Mouse (Mus musculus) thymus, postnatal 14 days (tissue): Measurements from ENCODE around the gene Gpd1l.

Experiments used
- DNase-seq: peaks from one replicate; pipeline ENCODE4 v3.0.0; 2021

Gene Gpd1l

DNA sequence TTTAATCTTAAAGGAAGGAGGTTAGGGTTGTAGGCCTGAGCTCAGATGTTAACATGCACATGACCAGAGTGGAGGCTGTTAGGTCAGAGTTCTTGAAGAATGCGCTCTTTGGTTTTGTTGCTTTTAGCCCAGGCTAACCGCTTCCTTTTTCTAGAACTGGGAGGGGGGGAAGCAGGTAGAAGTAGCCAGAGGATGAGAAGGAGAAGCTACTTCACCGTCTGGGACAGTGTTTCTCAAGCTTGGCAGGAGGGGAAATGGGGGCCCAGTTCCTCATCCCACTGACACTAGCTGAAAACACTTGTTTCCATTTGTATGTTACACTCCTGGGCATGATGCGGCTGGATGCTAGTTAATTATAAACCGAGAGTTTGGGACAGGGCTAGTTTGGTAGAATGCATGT lies 8.2 kb downstream of the Gpd1l start:
- DNase-seq: no peak

DNA sequence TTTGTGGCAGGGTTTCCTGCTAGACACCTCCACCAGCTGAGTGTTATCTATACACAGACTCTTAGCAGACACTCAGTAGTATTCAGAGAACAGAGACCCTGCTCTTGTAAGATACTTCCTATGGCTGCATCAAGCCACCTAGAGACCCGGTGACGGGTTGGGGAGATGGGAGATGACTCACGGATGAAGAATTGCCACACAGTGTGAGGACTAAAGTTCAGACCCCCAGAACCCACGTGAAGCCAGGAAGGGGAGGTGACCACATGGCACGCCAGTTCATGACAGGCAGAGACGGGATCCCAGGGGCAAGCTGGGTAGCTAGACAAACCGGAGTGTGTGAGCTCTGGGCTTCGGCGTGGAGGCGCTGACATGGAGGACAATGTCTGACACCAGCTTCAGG lies 8.7 kb downstream of the Gpd1l start:
- no peak for DNase-seq

DNA sequence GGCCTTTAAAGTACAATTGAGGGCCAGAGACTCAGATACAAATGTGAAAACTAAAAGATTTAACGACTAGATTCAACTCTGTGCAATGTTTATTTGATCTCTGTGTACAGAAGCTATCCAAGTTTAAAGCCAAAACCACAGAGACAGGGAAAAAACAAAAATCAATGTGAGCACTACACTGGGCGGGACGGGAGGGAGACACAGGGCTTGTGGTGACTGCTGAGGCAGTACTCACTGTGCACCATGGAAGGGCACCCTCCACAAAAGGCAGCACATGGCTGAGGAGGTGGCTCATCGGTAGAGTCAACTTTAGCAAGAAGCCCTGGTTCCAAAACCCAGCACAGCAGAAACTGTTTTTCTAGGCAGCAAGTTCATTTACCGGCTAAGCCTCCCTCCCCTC lies 9.3 kb downstream of the Gpd1l start:
- no peak for DNase-seq

DNA sequence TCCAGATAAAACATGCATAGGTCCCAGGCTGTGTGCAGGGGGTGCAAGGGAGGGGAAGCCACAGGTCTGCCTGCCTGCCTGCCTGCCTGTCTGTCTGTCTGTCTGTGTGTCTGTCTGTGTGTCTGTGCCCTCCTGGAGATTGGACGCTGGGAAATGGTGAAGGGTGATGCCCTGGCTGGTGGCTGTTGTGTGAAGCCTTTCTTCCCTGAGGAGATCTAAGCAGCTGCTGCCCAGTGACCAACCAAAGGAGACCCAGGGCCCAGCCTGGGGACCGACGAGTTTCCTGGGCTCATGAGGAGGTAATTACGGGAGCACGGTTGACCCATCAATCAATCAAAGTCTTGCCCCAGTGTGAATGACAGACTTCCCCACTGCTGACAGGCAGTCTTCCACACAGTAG lies 11.6 kb downstream of the Gpd1l start:
- DNase-seq: no peak

DNA sequence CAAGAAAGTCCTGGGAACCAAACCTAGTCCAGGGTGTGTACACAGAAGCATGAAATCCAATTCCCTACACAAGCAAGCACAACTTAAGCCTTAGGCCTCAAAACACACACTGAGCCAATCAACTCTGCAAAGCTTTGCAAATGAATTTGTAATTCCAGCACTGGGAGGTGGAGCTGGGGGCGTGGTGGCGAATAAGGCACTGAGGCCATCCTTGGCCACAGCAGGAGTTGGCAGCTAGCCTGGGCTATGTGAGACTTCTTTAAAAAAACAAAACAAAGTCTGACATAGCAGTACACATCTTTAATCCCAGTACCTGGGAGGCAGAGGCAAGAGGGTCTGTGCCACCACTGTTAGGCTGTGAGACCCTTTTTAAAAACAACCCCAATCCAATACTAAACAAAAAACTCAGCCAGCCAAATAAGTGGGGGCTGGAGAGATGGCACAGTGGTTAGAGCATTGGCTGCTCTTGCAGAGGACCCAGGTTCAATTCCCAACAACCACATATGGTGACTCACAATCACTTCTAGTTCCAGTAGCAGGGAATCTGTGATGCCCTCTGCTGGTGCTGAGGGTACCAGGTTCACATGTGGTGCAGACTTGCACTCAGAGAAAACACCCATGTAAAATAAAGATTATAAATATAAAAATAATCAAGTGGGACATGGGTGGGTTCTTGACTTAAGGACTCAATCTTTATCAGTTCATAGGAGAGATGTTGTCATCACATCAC lies 12.3 kb downstream of the Gpd1l start:
- DNase-seq: no peak

DNA sequence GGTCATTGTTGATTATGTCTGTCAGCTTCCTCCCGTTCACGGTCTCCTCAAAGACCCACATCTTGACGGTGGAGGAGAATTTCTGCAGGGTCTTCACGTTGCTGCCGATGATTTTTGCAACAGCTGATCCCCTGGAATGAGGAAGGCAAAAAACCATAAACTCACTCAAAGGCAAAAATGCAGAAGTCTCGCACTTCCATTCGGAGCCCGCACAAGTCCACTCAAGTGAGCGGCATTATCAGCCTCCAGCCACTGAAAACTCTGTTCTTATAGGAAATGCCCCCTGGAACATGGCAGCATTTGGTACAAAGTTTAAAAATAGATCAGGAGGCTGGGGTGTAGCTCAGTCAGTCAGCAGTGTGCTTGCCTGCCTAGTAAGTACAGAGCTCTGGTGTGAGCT lies 13.2 kb downstream of the Gpd1l start:
- DNase-seq: no peak

DNA sequence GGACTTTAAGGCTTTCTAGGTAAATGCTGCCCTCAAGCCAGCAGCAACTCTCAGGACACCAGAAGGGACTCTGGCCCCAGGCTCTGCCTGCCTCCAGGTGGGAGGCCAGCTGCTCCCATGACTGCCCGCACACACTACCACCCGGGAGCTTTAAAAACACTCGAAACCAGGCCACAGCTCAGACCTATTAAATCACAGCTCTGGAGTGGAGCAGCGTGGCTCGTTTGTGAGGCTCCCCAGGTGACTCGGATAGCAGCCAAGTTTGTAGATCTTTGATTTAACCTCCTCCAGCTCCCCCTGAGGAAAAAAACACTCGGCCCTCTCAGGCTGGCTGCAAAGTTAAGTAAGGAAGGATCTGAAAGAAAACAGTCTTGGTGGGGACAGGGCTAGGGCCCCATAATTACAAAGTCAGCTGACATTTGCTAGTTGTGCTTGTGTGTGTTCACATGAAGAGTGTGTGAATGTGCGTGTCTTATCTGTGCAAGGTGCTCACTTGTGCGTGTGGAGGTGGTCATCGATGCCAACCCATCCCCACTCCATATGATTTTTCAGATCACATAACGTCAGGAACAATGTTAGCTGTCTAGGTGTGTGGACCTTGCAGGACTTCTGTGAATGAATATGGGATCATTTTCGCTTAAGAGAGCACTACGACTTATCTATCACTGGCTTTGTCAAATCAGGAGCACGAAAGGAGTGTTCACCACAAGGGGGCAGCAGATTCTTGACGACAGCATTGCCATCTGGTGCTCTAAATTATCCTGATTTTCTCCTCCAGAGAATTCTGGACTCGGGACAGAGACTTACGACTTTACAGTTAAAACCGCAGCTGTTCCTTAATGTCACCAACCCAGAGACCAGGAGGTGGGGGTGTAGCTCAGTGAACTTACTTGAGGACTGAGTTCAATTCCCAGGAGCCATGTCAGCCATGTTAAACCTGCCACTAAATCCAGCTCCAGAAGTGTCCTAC lies 20.8 kb downstream of the Gpd1l start:
- DNase-seq: peak; percentile 64

DNA sequence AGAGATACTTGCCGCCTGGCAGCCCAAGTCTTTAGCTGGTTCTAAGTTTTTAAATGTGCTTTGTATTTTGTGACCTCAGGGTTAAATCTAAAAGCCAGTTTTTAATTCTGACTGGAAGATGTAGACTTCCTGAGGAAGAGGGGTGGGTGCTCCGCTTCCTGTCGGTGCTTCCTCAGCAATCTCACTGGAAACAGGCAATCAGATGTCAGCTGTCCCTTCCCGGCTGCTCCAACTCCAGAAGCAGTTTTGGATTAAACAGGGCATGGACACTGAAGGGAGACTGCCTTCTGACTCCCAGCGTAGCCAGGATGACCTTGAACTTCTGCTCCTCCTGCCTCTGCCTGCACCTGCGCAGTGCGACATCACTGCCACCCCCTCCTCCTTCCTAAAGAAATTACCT lies 26.3 kb downstream of the Gpd1l start:
- DNase-seq: no peak

DNA sequence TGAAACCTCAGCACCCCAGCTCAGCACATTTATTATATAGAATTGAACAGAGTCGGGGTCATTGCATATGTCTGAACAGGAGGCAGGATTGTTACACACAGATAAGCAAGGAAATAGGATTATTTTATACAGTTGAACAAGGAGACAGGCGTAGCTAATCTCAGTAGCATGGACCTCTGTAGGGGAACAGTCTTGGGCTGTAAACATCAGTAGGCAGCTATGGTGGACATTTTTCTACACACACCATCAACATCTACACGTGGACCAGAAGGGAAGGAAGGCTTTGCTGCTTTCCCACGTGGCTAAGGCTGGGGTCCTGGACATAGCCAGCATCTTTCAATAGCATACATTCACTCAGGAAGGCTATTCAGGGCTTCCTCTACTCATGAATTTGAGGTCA lies 37.9 kb downstream of the Gpd1l start:
- DNase-seq: no peak

DNA sequence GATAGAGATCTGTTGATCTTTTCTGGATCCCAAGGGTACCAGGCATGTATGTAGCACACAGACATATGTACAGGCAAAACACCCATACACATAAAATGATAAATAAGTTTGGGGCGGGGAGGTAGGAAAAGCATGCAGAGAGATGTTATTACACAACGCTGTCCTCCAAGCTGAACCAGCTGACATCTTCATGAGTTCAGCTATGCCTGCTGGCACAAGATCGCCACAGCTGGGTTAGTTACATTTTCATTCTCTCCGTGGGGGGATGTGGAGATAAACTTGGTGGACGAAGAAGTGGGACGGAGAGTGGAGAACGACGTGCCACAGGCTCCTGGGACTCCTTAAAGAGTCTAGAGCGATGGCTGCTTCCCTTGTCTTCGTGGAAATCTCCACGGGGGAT lies 40.8 kb downstream of the Gpd1l start:
- DNase-seq: no peak

DNA sequence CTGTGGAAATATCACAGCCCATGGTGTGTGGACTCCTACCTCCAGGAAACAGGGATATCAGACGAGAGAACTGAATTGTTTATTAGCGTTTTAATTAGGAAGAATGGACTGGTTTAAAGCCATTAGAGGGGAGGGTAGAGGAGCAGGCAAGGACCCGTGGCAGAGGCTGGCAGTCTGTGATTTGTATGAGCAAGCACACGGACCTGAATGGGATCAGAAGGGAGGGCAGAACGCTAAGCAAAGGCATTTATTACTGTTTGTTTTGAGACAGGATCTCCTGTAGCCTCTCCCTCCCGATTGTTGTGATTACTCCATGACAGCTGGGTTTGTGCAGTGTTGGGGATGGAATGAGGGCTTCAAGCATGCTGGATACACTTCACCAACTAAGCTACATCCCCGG lies 43.4 kb downstream of the Gpd1l start:
- DNase-seq: no peak

DNA sequence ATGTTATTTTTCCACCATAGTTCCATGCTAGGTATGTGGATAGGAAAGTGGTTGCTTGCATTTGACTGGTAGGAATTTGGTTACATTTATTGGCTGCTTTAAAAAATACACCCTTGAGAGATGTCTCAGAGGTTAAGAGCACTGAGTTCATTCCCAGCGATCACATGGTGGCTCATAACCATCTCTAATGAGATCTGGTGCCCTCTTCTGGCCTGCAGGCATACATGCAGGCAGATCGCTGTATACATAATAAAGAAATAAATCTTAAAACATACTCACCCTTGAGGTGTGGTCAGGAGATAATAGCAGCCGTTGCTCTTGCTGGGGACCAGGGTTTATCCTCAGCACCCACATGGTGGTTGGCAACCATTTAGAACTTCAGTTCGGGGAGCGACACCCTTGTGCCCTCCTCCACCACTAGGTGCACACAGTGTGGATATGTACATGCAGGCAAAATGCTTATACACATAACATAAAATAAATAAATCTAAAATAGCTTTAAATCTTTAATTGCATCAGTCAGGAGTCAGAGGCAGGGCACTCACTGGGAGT lies 44.9 kb downstream of the Gpd1l start:
- no peak for DNase-seq

DNA sequence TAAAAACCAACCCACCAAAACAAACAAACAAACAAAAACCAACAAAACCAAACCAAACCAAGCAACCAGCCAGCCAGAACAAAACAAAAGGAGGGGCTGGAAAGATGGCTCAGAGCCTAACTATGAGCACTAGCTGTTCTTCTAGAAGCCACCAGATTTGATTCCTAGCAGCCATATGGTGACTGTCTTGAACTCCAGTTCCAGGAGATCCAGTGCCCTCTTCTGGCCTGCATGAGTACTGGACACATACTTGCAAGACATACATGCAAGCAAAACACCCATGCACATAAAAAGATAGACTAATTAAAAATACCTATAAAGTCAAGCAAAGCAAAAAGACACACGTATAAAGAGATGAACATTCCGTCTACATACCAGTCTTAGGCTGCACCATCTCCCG lies 46.1 kb downstream of the Gpd1l start:
- peak; percentile 48 for DNase-seq

DNA sequence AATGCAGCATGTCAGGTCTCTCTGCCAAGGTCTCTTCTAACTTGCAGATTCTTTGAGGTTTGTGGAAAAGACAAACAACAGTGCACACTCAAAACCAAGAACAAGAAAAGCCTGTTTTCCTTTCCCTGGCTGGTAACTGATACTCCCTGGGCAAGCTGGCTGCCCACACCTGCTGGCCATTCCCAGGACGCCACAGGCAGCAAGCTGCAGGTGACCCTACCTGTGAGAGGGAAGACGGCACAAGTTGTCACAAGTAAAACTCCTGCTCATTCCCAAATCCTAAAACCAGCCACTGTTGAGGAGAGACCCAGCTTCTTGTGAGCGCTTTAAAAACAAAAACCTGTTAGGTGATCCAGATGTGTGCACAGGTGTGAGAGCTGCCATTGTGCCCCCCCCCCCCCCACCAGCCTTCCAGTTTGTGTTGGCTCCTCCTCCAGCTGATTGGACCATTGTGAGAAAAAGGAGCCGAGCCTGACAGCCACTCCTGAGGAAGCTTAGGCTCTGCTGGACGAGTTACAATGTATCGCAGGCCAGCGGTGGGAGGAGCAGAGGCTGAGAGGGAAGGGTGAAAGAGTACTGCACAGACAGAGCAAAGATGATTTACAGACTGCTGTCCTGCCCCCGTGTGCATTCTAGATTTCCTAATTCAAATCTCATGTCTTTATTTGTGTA lies 47.7 kb downstream of the Gpd1l start:
- no peak for DNase-seq

DNA sequence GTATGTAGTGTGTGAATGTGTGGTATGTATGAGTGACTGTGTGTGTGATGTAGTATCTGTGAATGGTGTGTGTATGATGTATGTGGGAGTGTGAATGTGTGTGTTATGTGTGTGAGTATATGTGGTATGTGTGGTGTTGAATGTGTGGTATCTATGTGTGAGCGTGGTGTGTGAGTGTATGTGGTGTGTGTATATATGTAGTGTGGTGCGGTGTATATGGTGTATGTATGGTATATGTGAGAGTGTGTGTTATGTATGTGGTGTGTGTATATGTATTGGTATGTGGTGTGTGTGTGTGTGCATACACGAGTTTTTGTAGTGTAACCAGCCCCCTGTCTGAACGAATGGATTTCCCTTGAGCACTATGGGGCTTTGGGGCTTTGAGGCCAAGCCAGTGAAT lies 48.2 kb downstream of the Gpd1l start:
- no peak for DNase-seq

DNA sequence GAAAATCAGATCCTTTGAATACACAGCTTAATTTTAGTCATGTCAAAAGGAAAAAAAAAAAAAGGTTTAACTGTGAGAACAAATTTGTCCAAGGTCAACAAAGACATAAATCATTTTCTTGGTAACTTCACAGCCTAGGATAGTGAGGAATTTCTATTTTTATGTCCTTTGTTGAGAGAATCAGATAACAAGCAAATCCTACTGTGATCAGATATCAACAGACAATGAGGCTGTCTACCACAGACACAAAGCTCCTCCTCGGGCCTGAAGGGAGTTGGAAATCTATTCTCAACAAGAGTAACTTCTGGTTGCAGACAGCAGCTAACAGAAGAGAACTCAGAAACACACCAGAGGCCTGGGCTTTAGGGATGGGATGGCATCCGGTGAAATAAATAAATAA lies 51.8 kb downstream of the Gpd1l start:
- DNase-seq: no peak

DNA sequence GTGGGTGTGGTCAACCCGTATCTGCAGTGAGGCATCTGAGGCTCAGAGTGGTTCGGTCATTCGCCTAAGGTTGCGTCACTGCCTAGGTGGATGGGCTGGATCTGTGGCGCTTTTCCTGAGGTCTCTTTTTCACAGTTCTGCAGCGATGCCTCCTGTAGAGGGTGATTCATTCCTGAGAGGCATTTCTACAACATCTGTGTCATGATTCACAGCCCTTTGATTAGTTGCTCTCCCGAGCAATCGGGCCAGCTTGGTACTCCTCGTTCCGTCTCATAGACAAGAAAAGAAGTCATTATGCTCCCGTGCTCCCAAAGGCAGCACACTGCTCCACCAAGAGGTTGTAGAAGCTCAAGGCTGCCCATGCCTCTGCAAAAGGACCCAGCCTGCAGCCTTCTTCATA lies 78.5 kb downstream of the Gpd1l start:
- DNase-seq: no peak

DNA sequence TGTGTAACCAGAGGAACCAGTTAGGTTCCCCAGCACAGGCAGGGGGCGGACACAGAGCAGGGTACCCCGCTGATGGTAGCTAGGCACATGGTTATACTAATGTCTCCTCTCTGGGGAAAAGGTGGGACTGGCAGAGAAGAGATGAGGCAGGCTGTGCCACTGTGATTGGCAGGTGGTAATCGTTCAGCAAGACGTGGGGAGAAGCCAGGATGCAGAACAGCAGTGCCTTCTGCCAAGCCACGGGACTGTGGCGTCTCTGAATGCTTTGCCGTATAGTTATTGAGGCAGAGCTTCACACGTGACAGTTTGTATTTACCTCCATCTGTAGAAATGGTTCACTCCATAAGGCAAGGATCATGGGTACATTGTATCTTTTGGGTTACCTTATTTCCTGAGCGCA lies 79.1 kb downstream of the Gpd1l start:
- no peak for DNase-seq

DNA sequence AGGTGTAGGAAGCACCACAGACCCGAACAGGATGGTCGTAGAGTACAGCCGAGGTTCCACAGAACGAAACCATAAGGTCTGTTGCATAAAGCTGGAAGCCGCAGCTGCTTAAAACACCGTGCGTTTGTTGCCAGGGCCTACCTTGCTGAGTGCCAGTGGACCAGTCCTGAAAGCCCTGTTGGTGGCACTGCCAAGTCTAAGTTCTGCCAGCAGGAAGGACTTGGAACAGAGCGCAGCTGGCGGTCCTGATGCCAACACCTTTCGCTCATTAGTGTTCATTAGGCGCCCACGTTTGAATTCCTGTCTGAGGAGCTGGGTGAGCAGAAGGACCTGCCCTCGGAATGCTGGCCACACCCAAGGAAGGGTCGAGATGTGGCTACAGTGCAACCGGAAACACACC lies 80.5 kb downstream of the Gpd1l start:
- DNase-seq: no peak

DNA sequence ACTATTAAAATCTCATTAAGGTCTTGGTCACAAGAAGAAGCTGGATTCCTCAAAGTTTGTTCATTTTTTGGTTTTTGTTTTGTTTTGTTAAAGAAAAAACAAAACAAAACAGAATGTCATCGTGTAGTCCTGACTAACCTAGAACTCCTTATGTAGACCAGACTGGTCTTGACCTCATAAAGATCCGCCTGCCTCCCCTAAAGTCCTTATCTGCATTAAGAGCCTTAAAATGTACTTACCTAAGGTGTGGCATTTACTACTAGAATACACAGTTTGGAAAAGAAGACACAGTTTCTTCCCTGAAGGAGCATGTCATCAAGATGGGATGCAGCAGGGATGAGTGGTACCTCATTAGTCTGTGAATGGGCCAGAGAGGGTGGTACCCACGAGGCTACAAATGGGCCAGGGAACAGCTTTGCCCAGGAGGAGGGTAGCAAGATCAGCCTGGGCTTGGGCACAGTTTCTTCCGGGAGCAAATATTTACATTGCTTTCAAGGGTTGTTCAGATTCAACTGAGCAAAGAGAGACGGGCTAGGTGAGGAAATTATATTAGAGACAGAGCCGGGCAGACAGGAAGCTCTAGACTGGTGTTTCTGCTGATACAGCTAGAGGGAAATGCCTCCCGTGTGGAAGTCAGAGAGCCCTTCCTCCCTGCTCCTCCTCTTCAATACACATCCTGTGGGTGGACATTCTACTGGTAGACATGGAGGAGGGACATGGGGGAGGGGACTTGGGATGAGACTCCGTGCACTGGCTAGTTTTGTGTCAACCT lies 82.2 kb downstream of the Gpd1l start:
- DNase-seq: no peak
